Mouse (Mus musculus) c-Kit-positive CD71-negative TER-119-negative erythroid progenitor cells, embryonic 14.5 days (primary cell): ENCODE measurements around the gene Nmral1.
"Not testable (repeated sequence)": the region's sequence is repeated elsewhere in the genome, so short reads cannot be mapped to it uniquely, and the experiment has no call there.

Experiments used
- DNase-seq: peaks from one replicate; pipeline ENCODE4 v3.0.0-alpha.2; 2013; ENCODE audit warnings: low read depth

The Nmral1 gene

DNA sequence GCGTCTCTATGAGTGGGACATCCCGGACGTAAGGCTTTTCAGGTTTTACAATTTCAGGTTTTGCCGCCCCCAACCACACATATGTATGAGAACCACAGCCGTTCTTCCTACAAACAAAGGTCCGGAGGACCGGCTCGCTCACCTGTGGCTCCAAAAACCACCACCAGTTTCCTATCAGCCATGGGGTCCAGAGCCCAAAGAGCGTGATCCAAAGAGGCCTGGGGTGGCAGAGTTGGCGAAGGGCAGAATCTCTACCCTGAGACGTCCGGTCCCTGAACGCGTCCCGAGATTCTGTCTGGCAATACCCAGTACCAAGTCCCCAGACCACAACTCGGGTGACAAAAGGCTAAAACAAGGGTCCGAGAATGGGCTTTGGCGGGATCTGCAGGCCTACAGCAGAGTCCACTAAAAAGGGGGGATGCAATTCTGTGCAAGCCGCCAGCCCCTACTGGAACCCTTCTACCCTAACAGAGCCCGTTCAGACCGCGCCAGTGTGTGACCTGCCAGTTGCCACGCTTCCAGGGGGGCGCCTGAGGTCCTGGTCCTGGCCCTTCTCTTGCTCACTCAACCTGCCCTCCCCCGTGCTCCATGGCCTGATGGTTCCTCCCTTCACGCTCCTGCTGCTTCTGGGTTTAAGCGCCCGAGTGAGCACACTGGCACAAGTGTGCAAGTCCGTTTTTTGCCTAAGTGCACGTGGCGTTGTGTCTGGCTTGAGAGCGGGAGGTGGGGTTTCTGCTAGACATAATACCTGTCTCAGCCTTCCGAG is at the start of gene Nmral1:
TSS of gene Nmral1 (minus strand) at position 604 of the 766 bp plus-strand sequence.
- DNase-seq, result peak; percentile 65

DNA sequence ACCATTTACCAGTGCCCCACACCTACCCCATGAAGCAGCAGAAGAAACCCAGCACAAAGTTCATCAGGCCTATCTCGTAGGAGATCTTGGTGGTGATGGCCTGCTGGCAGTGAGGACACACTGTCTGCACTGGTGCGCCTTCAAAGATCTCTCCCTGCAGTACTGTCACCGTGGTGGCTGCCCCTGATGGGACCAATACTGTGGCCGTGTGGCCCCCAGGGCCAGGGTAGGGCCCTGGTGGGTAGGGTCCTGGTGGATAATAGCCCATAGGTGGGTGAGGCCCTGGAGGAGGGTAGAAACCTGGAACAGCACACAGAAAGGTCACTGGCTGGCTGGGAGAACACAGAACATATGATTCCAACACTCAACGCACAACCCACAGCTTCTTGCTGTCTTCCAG is 49.6 kb upstream of the Nmral1 start:
- DNase-seq, result no peak

DNA sequence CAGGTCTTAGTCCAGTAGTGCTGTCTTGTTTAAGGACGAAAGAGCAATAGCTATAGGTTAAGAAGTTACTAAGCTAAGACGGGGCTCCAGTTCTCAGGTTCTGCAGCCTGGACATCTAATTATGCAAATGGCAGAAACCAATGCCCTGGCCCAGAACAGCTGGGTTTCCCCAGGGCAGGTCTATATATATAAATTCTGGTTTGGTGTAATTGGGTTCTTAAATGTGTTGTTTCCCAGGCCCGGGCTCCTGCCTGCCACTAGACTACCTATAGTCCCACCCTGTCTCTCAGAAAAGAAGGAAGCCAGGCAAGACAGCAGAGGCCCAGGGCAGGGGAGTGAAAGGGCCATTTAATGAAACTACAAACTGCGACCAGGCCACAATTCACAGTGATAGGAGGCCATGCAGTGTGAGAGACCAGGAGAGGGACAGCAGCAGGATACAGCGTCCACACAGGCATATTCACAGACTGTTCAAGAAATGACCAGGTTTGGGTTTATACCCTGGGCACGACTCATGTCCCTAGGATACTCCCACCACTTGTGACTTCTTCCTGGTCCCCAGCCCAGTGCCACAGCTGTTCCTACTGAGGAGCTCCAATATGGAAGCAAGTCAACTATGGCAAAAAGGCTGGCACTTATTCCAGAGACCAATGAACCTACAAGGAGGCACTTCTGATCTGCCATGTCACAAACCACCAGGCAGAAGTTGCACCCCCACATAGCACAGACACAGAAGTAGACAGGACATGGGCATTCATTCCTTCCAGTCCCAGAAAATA is 48.0 kb upstream of the Nmral1 start:
- DNase-seq, result no peak

DNA sequence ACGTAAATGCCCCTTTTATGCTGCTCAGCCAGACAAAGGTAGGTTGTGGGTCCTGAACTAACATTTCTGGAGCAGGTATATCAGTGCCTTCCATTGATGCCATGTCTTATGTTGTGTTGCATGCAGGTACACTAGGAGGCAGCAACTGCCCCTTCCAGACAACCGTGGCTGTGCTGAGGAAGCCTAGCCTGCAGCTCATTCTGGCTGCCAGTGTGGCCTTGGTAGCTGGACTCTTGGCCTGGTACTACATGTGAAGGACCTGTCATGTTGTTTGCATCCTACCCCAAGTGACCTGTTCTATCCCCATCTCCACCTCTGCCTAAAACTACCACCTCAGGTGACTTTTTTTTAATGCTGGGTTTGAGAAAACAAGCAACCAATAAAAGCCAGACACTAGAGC is 46.7 kb upstream of the Nmral1 start:
- no peak for DNase-seq

DNA sequence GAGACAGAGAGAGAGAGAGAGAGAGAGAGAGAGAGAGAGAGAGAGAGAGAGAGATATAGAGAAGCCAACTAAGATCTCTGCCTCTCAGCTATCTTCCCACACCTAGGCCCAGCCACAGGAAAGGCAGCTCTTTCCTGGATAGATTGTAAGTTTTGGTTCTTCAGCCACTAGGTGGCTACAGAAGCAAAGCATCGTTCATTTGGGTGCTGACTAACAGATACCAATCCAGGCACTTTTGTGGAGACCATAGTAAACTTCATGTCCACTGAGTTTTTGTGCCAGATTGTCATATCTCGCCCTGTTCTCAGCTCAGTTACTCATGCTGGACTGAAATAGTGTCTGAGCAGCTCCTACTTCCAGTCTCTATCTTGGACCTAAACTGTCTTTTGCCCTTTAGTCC is 44.1 kb upstream of the Nmral1 start:
- peak; percentile 46 for DNase-seq

DNA sequence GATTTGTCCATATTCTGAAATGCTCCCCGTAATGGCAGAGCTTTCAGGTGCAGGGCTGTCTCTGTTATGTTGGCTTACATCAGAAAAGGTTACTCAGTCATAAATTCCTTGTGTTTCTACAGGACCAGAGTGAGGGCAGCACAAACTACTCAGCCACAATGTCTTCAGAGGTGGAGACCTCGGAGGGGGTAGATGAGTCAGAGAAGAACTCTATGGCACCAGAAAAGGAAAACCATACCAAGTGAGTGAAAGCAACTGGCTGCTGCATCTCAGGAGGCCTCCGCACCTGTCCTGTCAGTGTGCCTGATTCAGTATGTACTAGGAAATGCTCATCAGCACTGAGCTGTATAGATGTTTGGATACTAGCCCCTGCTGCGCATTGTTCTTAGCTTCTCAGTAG is 43.3 kb upstream of the Nmral1 start:
- DNase-seq, result no peak

DNA sequence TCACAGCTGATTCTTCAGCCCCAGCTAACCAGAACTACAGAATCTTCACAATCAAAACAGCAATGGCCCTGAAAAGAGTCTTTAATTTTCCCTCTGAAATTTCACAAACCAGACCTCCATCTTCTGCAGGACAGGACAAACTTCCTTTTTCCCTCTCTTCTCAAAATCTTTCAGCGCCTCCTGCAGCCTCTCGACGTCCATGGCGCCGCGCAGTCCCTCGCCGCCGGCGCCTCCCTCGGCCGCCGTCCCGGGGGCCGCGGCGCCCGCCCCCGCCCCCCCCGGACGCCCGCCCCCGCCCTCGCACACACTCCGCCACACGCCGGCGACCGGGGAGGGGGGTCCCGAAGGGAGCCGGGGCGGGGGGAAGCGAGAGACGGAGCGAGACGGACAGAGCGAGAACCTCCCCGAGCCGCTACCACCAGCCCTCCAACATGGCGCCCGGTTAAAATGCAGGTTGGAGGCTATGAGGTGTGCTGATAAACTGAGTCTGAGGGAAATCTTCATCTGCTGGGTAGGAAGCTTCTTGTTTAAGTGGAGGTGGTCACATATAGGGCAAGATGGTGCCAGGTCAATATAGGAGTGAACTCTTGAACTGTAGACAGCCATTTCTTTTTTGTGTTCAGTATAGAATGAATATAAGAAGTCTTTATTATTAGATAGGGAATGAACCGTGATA is 37.6 kb upstream of the Nmral1 start:
- DNase-seq, result not testable (repeated sequence)

DNA sequence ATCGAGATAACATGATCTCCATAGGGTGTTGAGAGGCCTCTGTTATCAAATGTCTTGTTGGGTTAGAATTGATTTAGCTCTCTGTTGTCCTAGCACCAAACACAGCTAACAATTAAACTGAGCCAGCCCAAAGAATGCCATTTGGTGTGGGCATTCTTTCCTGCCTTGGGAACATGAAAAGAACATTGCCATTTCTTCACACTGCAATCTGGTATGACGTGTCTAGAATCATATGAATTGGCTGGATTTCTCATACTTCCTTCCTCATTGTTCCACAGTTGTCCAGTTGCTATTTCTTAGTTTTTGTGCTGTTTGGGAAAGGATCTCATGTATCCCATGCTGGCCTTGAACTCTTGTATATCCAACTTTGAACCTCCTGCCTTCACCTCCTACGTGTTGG is 34.9 kb upstream of the Nmral1 start:
- DNase-seq, result no peak

DNA sequence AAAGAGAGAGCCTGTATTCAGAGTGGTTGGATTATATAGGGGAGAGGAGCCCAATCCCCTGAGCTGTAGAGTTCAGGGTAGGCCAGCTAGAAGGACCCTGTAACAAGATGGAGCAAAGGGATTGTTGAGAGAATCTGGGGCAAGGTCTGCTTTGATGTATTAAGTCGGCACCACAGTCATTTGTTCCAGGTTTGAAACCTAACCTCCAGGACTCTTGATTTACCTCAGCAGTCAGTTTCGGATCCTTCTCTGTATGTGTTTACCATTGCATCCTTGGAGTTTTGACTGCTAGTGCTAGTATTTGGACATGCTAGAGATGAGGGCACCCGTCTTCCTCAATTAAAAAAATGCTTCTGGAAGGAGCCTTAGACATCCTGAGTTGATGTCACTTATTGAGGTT is 33.0 kb upstream of the Nmral1 start:
- DNase-seq, result no peak

DNA sequence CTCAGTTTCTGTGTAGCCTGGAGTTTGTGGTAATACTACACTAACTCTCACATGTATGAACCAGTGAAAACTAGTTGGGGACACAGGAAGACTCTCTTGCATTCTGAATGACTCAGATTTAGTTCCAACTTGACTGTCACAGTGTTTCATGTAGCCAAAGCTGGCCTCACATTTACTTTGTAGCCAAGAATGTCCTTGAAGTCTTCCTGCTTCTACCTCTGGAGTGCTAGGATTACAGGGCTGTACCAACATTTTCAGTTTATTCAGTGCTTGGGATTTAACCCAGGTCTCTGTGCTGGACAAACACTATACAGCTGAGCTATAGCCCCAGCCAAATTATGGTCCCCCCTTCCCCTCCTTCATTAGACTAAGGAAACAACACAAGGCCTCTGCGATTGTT is 23.0 kb upstream of the Nmral1 start:
- DNase-seq, result no peak

DNA sequence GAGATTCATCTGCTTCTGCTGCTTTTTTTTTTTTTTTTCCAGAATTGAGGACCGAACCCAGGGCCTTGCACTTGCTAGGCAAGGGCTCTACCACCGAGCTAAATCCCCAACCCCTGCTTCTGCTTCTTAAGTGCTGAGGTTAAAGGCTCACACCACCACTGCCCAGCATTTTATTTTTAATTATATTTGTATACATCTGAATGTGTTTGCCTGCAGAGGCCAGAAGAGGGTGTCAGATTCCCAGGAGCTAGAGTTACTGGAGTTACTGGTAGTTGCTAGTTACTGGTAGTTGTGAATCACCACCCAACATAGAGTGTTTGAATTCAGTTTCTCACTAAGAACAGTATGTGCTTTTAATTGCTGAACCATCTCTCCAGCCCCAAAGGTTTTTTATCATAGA is 20.8 kb upstream of the Nmral1 start:
- DNase-seq, result no peak

DNA sequence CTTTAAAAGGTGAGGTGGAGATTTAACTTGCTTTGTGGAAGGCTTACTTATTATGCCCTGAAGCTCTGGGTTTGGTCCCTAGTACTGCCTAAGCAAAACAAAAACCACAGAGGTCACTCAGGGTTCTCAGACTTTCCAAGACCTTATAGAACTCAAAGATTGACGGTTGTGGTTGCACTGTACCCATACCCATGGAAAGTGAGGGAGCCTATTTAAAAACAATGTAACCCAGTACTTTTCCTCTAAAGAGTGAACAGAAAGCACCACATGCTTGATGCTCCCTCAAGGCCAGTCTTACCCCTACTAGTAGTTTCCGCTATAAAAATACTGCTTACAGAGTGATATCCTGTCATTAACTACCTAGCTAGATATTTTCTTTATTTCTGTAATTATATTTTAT is 17.1 kb upstream of the Nmral1 start:
- no peak for DNase-seq

DNA sequence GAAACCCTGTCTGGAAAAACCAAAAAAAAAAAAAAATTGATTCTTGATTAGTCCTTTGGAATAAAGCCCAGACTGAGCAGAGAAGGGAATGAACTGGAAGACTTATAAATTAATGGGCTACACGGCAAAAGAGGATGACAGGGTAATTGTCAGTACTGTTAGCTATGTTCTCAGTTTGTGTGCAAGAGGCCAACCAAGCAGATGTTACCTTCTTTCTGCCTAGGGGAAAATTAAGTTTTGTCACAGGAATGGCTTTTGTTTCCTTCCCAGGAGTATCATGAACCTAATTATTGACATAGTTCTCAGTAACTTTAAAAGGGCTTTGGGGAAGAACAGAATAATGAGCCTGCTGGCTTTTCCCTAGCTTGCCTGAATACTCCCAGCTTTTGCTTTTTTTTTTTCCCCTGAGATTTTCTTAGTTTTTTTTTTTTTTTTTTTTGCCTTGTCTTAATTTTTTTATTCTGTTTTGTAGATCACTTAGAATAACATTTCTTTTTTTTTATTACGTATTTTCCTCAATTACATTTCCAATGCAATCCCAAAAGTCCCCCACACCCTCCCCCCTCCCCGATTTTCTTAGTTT is 11.7 kb upstream of the Nmral1 start:
- DNase-seq, result no peak

DNA sequence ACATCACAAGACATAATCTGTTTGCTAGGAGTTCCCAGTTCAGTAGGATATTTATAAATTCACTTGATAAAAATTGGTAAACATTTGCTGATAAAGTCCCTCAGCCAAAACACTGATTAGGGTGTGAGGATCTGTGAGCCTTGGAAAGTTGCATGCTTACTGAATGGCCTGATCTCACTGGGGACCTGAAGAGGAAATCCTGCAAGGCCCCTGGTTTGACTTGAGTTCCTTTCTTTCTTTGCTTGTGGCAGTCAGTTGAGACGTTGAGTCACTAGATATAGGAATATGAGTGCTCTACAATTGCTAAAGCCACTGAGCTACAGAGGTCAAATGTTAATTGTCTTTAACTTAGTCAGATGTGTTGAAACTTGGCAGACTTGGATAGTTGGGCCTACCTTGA is 8.8 kb upstream of the Nmral1 start:
- DNase-seq, result no peak

DNA sequence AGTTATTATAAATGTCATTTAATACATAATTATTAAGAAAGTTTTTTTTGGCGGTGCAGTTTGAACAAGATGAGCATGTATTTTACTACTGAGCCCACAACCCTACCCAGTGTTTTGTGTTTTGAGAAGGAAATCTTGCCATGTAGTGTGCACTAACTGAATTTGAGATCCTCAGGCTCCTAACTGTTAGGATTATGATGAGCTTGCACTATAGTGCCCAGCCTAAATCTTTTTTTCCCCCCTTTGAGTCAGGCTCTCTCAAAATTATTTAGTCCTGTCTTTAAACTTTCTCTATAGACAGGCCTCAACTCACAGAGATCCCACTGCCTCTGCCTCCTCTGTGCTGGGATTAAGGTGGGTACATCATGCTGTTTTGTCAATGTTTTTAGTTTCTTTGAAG is 8.4 kb upstream of the Nmral1 start:
- DNase-seq, result no peak

DNA sequence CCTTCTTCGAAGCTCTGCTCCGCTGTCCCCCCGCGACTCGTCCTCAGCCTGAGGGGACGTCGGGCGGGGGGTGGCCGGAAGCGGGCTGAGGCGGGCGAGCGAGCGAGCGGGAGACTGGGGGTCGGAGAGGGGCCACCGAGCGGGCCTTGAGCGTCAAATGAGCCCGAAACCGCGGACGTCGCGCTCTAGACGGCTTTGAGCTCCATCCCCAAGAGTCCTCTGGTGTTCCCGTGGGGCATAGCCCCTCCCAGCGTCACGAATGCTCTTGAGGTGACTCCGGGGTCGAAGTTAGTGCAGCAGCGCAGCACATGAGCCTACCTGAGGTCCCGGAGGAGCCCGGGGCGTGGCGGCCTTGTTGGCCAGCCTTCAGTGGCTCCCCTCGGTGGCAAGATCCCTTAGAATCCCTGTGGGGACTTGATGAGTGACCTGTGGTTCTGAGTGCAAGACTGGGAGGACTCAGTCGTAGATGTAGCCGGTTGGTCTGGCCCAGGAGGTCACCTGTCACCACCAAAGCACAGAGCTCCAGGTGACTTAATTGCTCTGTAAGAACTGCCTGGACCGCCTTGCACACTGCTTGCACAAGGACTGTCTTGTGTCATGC is 7.5 kb upstream of the Nmral1 start:
- no peak for DNase-seq

DNA sequence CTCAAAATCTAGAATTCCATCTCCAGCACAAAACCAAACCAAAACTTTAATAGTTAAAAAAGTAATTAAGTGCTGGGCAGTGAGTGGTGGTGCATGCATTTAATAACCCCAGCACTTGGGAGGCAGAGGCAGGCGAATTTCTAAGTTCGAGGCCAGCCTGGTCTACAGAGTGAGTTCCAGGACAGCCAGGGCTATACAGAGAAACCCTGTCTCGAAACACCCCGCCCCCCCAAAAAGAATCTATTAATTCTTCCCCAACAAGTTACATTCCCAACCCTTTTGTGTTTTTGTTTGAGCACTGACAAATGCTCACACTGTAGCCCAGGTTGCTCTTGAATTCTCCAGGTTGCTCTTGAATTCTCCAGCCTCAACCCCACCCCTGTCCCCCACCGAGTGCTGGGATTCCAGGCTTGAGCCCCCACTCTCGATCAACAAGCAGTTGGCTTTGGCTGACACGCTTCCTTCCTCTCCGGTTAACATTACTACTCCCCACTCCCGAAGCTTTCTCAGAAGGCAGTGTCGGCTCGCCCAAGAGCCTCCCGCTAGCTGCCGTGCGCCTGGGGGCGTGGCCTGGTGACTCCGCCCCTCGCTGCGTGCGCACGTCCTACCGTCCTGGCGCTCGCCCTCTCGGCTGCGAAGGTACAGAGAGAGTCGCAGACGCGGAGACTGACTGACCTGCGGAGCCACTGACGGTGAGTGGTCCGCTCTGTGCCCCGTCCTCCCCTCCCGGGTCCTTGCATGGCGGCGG is 6.8 kb upstream of the Nmral1 start, which contains the start of gene Hmox2:
TSS of gene Hmox2 (plus strand) at position 582 of the 748 bp plus-strand sequence.
- DNase-seq, result peak; percentile 86

DNA sequence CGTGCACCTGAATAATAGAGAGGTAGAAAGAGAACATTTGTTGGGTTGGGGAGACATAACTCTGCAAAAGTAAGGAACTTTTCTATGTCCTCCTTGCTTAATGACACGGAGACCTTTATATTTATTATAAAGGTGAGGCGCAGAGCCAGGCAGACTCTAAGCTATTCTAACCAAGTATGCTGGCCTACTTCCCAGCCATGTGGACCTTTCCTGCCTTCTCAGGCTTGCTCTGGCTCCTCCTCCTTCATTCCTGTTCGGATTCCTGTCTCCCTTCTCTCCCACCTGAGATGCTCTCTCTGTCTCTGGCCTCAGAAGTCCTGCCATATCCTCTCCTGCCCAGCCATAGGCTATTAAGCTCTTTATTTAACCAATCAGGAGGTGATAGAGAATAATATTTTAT is 6.1 kb upstream of the Nmral1 start:
- no peak for DNase-seq

DNA sequence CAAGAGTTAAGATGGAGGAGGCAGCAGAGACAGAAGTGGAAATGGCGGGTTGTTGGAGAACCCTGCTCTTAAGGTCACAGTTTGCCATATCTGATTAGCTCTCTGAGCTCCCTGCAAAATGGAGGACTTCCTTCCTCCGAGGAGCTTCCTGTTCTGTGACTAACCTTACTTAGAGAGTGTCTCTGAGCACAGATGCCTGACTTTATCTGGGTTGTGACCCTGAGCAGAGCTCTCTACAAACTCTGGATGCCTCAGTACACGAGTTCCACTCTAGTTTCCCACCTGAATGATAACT is 3.7 kb upstream of the Nmral1 start:
- DNase-seq, result no peak

DNA sequence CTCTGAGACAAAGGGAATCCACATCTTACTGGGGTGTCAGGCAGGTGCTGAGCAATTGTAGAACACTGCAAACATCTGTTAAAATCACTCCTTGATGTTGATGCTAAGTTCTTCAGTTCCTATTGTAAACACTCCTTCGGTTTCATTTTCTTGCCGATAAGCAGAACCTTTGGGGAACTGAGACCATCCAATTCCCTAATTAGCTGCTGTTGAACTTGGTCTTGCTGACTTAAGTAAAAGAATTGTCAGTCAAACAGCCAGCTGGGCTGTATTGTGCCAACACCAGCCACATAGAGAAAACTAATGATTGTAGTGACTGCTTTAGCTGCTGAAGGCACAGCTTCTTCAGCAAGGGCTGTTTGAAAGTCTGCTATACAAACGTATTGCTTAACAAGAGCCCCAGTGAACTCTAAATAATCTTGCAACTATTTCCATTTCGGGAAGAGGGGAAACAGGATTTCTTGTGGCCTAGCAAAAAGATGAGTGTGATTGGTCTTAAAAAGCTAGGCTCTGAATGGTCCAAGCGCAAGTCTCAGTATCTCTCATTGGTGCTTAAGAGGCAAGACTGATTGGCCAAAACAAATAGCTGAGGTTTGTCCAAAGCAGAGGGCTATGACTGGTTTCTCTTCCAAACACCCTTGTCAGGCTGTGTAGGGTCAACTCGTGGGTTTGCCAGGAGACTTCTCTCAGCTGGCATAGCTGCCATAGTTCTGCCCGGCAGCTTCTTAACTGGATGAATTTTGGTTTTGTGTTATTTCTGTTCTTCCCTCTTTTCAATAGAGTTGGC is 3.2 kb upstream of the Nmral1 start:
- DNase-seq, result no peak

DNA sequence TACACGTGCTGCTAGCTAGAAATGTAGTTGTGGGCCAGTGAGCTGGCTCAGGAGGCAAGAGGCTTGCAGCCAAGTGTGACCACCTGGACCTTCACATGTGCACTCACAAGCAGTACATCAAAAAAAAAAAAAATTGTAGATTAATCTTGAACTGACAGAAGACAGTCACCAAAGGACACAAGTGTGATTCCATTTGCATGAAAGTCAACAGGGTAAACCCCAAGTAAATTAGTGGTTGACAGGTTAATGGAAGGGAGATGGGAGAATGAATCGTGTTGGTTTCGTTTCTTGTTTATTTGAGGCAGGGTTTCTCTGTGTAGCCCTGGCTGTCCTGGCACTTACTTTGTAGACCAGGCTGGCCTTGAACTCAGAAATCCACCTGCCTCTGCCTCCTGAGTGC is 1.3 kb downstream of the Nmral1 start:
- DNase-seq, result no peak
